Mouse (Mus musculus) erythroblast, embryonic 14.5 days (primary cell): ENCODE data around the gene Lyrm7.

Source experiments
- GATA1 ChIP-seq: IDR thresholded peaks from 2 replicates; pipeline ENCODE4 v1.6.1; 2012; ENCODE audit warnings: low read length, inconsistent platforms, mixed read lengths
- TAL1 ChIP-seq: IDR thresholded peaks from 3 replicates; pipeline ENCODE4 v1.6.1; 2012; ENCODE audit warnings: low read length, inconsistent platforms, mixed read lengths

- no peak for TF ChIP-seq GATA1
- no peak for TF ChIP-seq TAL1
Measured at GRCm38 (mm10) chr11:54905086-54905485, 44.4 kb upstream of the Lyrm7 start.
